Mouse (Mus musculus) midbrain, postnatal 0 days (tissue): ENCODE measurements around the gene Ywhag. TPM values are rescaled to one million over a fixed set of nuclear protein-coding genes. Genes with fewer than 3 reads are reported as not detected.
A peak's percentile ranks its signal among the peaks of the same experiment; 100 is the strongest.

Experiments
- ATAC-seq: fragments of 200-750 bp; cut with Nextera tagmentation; 2 replicates; pipeline ENCODE4 v1.8.0; 2017; ENCODE audit warnings: moderate number of reproducible peaks, mild to moderate bottlenecking, moderate TSS enrichment, moderate library complexity; ENCODE audit not compliant: low FRiP score
- DNase-seq: peaks from one replicate; pipeline ENCODE4 v3.0.0-alpha.2; 2015; ENCODE audit warnings: low spot score
- H3K27ac ChIP-seq: fragments of 300-500 bp; sonication (generic); 2 replicates; pipeline ENCODE4 v1.5.1; 2014; ENCODE audit warnings: low read depth, mild to moderate bottlenecking, low read length, mixed read lengths
- H3K27me3 ChIP-seq: fragments of 300-500 bp; sonication (generic); 2 replicates; pipeline ENCODE4 v1.6.1; 2014; ENCODE audit warnings: low read length, control low read depth, mixed read lengths; ENCODE audit not compliant: insufficient read depth
- H3K36me3 ChIP-seq: fragments of 300-500 bp; sonication (generic); 2 replicates; pipeline ENCODE4 v1.6.1; 2014; ENCODE audit warnings: low read length, control low read depth, mixed read lengths; ENCODE audit not compliant: insufficient read depth
- H3K4me1 ChIP-seq: fragments of 300-500 bp; sonication (generic); 2 replicates; pipeline ENCODE4 v1.6.1; 2014; ENCODE audit warnings: mild to moderate bottlenecking, control low read depth, antibody characterized with exemption, low read length, mixed read lengths; ENCODE audit not compliant: insufficient read depth
- H3K4me2 ChIP-seq: fragments of 300-500 bp; sonication (generic); 2 replicates; pipeline ENCODE4 v1.6.1; 2014; ENCODE audit warnings: low read depth, mild to moderate bottlenecking, low read length, mixed read lengths; ENCODE audit not compliant: poor library complexity, severe bottlenecking
- H3K4me3 ChIP-seq: fragments of 300-500 bp; sonication (generic); 2 replicates; pipeline ENCODE4 v1.5.1; 2014; ENCODE audit warnings: low read depth, mild to moderate bottlenecking, low read length, moderate library complexity
- H3K9ac ChIP-seq: fragments of 300-500 bp; sonication (generic); replicated peaks from 2 replicates; pipeline ENCODE4 v1.6.1; 2014; ENCODE audit warnings: mild to moderate bottlenecking, low read length, moderate library complexity, mixed read lengths; ENCODE audit not compliant: poor library complexity, severe bottlenecking
- H3K9me3 ChIP-seq: fragments of 300-500 bp; sonication (generic); 2 replicates; pipeline ENCODE4 v1.6.1; 2016; ENCODE audit warnings: low read length, control low read depth
- CTCF ChIP-seq: IDR thresholded peaks from 2 replicates; pipeline ENCODE4 v1.5.1; 2016; ENCODE audit warnings: antibody characterized with exemption, mild to moderate bottlenecking
- WGBS: fragments of 180-500 bp; shearing (Covaris S2); extraction: QIAGEN DNeasy Blood & Tissue Kit; methylation state at CpG from one replicate; pipeline ENCODE4 v1.1.7; 2014; 5-methylcytosine and 5-hydroxymethylcytosine counted together
- polyA plus RNA-seq: library from polyadenylated mRNA; unstranded; fragments of >200 nt; fragmentation: Nextera tagmentation; extraction: Ambion mirVana; gene quantifications from 2 replicates; pipeline ENCODE4 v1.2.1, GENCODE M21; 2015
- total RNA-seq: library from RNA; depleted of rRNA; stranded (reverse); fragments of >200 nt; gene quantifications from 2 replicates; pipeline ENCODE4 v1.2.3, GENCODE M21; 2014

Gene Ywhag
- total and polyA plus RNA-seq, 2 experiments from 2014 or later: 357 to 919 TPM

- Histone ChIP-seq H3K4me3 (peak overlapping the region; percentile 65), H3K9me3 (no peaks in the 10 kb centered on the region), H3K27ac (peak overlapping the region; percentile 99), H3K36me3 (0 out of 2 replicates have a peak, but pooled peaks cover 11% of the 10 kb centered on the region), H3K9ac (peak overlapping the region; percentile 97), H3K4me1 (no peaks in the 10 kb centered on the region; the same call in 1 of the 2 replicates), H3K27me3 (no peaks in the 10 kb centered on the region), H3K4me2 (peak overlapping the region; percentile 54)
- ATAC-seq (peak; percentile 78), DNase-seq (peak; percentile 76)
- WGBS: under 1% methylated on average over 35 of the region's 35 CpGs
- no peak for TF ChIP-seq CTCF
Observed at GRCm38 (mm10) chr5:135933900-135934441, 445 bp downstream of the Ywhag start.

DNA sequence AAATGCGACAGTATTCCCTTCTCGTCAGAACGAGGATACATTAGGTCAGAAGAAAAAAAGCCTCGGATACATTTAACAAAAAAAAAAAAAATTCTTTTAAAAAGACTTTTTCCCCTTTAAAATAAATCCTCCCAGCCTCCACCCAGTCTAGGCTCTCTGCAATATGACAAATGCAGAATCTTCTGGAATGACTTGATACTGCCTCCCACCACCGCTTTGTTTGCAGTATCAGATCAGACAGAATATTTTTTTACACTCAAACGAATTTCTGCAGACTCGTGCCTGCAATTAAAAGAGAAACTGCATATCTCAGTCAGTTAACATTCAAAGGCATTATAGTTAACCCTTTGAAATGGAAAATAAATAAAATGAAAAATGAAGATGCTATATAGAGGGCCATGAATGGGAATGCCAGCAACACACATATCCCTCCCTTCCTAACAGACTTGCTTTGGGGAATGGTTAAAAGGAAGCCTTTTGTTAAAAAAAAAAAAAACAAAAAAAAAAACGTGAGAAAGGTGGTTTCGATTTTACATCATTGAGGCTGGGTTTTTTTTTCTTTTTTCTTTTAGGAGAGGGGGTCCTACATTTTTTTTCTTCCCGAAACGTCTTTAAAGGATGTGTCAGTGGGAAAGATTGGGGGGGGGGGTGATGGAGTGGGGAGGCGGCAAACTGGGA is 1.1 kb downstream of the Ywhag start:
- Histone ChIP-seq H3K27me3 (no peaks in the 10 kb centered on the region), H3K4me1 (no peaks in the 10 kb centered on the region; the same call in 1 of the 2 replicates), H3K4me2 (peak overlapping the region; percentile 54), H3K9me3 (no peaks in the 10 kb centered on the region), H3K9ac (peak overlapping the region; percentile 97), H3K4me3 (peak overlapping the region; percentile 65), H3K36me3 (0 out of 2 replicates have a peak, but pooled peaks cover 12% of the 10 kb centered on the region), H3K27ac (peak overlapping the region; percentile 99)
- no peak for TF ChIP-seq CTCF
- no peak for ATAC-seq
- 5% methylated on average over 12 of the region's 12 CpGs for WGBS
- DNase-seq: peak; percentile 44

- H3K27ac ChIP-seq: peak overlapping the region; percentile 32; the same call in 1 of the 2 replicates
- H3K4me3 ChIP-seq: peak overlapping the region; percentile 65
- peak overlapping the region; percentile 54 for H3K4me2 ChIP-seq
- 0 out of 2 replicates have a peak, but pooled peaks cover 12% of the 10 kb centered on the region for H3K36me3 ChIP-seq
- 47% methylated on average over 2 of the region's 2 CpGs for WGBS
- TF ChIP-seq CTCF: no peak
- no peaks in the 10 kb centered on the region for H3K27me3 ChIP-seq
- ATAC-seq (no peak), DNase-seq (peak; percentile 75)
- H3K9me3 ChIP-seq: no peaks in the 10 kb centered on the region
- peak overlapping the region; percentile 97 for H3K9ac ChIP-seq
- no peaks in the 10 kb centered on the region; the same call in 1 of the 2 replicates for H3K4me1 ChIP-seq
Observed at GRCm38 (mm10) chr5:135932359-135932758, 2.1 kb downstream of the Ywhag start.

DNA sequence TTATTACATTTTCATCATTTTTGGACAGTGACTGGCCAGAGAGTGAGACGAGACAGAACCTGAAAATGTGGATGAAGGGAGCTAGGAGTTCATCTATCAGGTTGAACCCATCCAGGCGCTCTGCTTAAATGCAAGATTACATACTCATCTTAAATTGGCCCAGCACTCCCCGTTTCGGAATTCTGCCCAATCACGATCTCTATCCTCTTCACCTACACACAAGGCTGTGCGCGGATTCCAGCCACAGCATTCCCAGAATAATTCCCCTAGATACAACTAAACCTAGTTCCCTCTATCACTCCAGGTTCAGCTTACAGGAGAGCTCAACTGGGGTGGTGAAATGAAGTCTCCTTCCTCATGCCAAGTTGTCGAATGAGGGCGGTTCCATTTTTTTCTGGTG is 2.9 kb downstream of the Ywhag start:
- Histone ChIP-seq H3K36me3 (peaks cover 19% of the 10 kb centered on the region; the same call in 1 of the 2 replicates), H3K9me3 (no peaks in the 10 kb centered on the region), H3K9ac (no peak overlapping the region), H3K4me3 (peak overlapping the region; percentile 10; the same call in 1 of the 2 replicates), H3K4me1 (no peaks in the 10 kb centered on the region; the same call in 1 of the 2 replicates), H3K4me2 (peak overlapping the region; percentile 54), H3K27ac (no peak overlapping the region), H3K27me3 (no peaks in the 10 kb centered on the region)
- ATAC-seq (no peak), DNase-seq (no peak)
- no peak for TF ChIP-seq CTCF
- WGBS: 89% methylated on average over 9 of the region's 9 CpGs

GRCm38 (mm10) chr5:135929685-135930424 is 4.6 kb downstream of the Ywhag start:
- Histone ChIP-seq H3K9me3 (no peaks in the 10 kb centered on the region), H3K9ac (no peak overlapping the region), H3K4me3 (no peak overlapping the region), H3K27ac (no peak overlapping the region), H3K4me1 (no peaks in the 10 kb centered on the region; the same call in 1 of the 2 replicates), H3K27me3 (no peaks in the 10 kb centered on the region), H3K4me2 (no peak overlapping the region), H3K36me3 (peaks cover 20% of the 10 kb centered on the region; the same call in 1 of the 2 replicates)
- ATAC-seq: no peak
- WGBS: 82% methylated on average over 6 of the region's 6 CpGs
- no peak for DNase-seq
- no peak for TF ChIP-seq CTCF
